Mouse (Mus musculus) forebrain, embryonic 16.5 days (tissue): ENCODE results near the gene Olfr164. TPM values are rescaled to one million over a fixed set of nuclear protein-coding genes. Genes with fewer than 3 reads are reported as not detected.

Experiments
- ATAC-seq: fragments of 200-750 bp; cut with Nextera tagmentation; 2 replicates; pipeline ENCODE4 v1.8.0; 2017; ENCODE audit warnings: mild to moderate bottlenecking, moderate library complexity
- H3K27ac ChIP-seq: fragments of 300-500 bp; sonication (generic); 2 replicates; pipeline ENCODE4 v1.5.1; 2014; ENCODE audit warnings: low read length, control low read depth
- H3K27me3 ChIP-seq: fragments of 300-500 bp; sonication (generic); replicated peaks from 2 replicates; pipeline ENCODE4 v1.6.1; 2014; ENCODE audit warnings: low read length; ENCODE audit not compliant: control insufficient read depth, insufficient read depth
- H3K36me3 ChIP-seq: fragments of 300-500 bp; sonication (generic); 2 replicates; pipeline ENCODE4 v1.6.1; 2014; ENCODE audit not compliant: control insufficient read depth, insufficient read depth
- H3K4me1 ChIP-seq: fragments of 300-500 bp; sonication (generic); replicated peaks from 2 replicates; pipeline ENCODE4 v1.6.1; 2014; ENCODE audit warnings: low read length; ENCODE audit not compliant: control insufficient read depth, insufficient read depth
- H3K4me2 ChIP-seq: fragments of 300-500 bp; sonication (generic); 2 replicates; pipeline ENCODE4 v1.6.1; 2014; ENCODE audit warnings: mild to moderate bottlenecking, low read length, control low read depth
- H3K4me3 ChIP-seq: fragments of 300-500 bp; sonication (generic); replicated peaks from 2 replicates; pipeline ENCODE4 v1.5.1; 2014; ENCODE audit warnings: mild to moderate bottlenecking, low read length, control low read depth
- H3K9ac ChIP-seq: fragments of 300-500 bp; sonication (generic); replicated peaks from 2 replicates; pipeline ENCODE4 v1.6.1; 2014; ENCODE audit warnings: low read depth, low read length, control low read depth
- H3K9me3 ChIP-seq: fragments of 300-500 bp; sonication (generic); 2 replicates; pipeline ENCODE4 v1.6.1; 2016; ENCODE audit warnings: low read length; ENCODE audit not compliant: control insufficient read depth
- WGBS: fragments of 180-500 bp; shearing (Covaris S2); extraction: QIAGEN DNeasy Blood & Tissue Kit; methylation state at CpG from one replicate; pipeline ENCODE4 v1.1.7; 2014; 5-methylcytosine and 5-hydroxymethylcytosine counted together
- polyA plus RNA-seq: library from polyadenylated mRNA; unstranded; fragments of >200 nt; fragmentation: Nextera tagmentation; extraction: Ambion mirVana; gene quantifications from 2 replicates; pipeline ENCODE4 v1.2.1, GENCODE M21; 2015

The Olfr164 gene
- not detected in 2 replicates for polyA plus RNA-seq

- 53% methylated on average over 1 of the region's 1 CpGs for WGBS
- no peak within 1 kb of the TSS for H3K4me2 ChIP-seq
- no peaks in the 10 kb centered on the region for H3K4me1 ChIP-seq
- no peak for ATAC-seq
- no peaks in the 10 kb centered on the region for H3K27me3 ChIP-seq
- no peaks in the 10 kb centered on the region for H3K36me3 ChIP-seq
- no peak within 1 kb of the TSS for H3K9ac ChIP-seq
- no peaks in the 10 kb centered on the region for H3K9me3 ChIP-seq
- H3K4me3 ChIP-seq = no peak within 1 kb of the TSS
- H3K27ac ChIP-seq = no peak within 1 kb of the TSS
Measured at GRCm38 (mm10) chr16:19313964-19314363, at the start of gene Olfr164. Olfr164 (minus strand) TSS chr16:19314064.

- ATAC-seq = no peak
- no peak overlapping the region for H3K27ac ChIP-seq
- 93% methylated on average over 6 of the region's 6 CpGs for WGBS
- H3K9me3 ChIP-seq = peaks cover 4% of the 10 kb centered on the region; the same call in 1 of the 2 replicates
- no peaks in the 10 kb centered on the region for H3K4me1 ChIP-seq
- no peak overlapping the region for H3K9ac ChIP-seq
- H3K36me3 ChIP-seq = no peaks in the 10 kb centered on the region
- H3K4me3 ChIP-seq = no peak overlapping the region
- no peaks in the 10 kb centered on the region for H3K27me3 ChIP-seq
- no peak overlapping the region for H3K4me2 ChIP-seq
Measured at GRCm38 (mm10) chr16:19349111-19349510, 35.2 kb upstream of the Olfr164 start.

GRCm38 (mm10) chr16:19263235-19263634, 50.6 kb downstream of the Olfr164 start:
- no peak overlapping the region for H3K4me2 ChIP-seq
- no peak overlapping the region for H3K27ac ChIP-seq
- ATAC-seq = no peak
- WGBS = 41% methylated on average over 1 of the region's 1 CpGs
- no peaks in the 10 kb centered on the region for H3K4me1 ChIP-seq
- no peaks in the 10 kb centered on the region for H3K27me3 ChIP-seq
- no peaks in the 10 kb centered on the region for H3K9me3 ChIP-seq
- no peaks in the 10 kb centered on the region for H3K36me3 ChIP-seq
- H3K4me3 ChIP-seq = no peak overlapping the region
- no peak overlapping the region for H3K9ac ChIP-seq

GRCm38 (mm10) chr16:19260780-19261179, 53.1 kb downstream of the Olfr164 start:
- no peak overlapping the region for H3K4me3 ChIP-seq
- no peaks in the 10 kb centered on the region for H3K9me3 ChIP-seq
- no peaks in the 10 kb centered on the region for H3K36me3 ChIP-seq
- no peaks in the 10 kb centered on the region for H3K4me1 ChIP-seq
- H3K9ac ChIP-seq = no peak overlapping the region
- no peaks in the 10 kb centered on the region for H3K27me3 ChIP-seq
- 74% methylated on average over 1 of the region's 1 CpGs for WGBS
- H3K27ac ChIP-seq = no peak overlapping the region
- ATAC-seq = no peak
- no peak overlapping the region for H3K4me2 ChIP-seq

GRCm38 (mm10) chr16:19245835-19246234, 68.0 kb downstream of the Olfr164 start:
- no peak for ATAC-seq
- Histone ChIP-seq H3K4me1 (no peaks in the 10 kb centered on the region), H3K9me3 (peaks cover 5% of the 10 kb centered on the region; the same call in 1 of the 2 replicates), H3K27me3 (no peaks in the 10 kb centered on the region), H3K4me2 (no peak overlapping the region), H3K36me3 (no peaks in the 10 kb centered on the region), H3K4me3 (no peak overlapping the region), H3K27ac (no peak overlapping the region), H3K9ac (no peak overlapping the region)
- WGBS = 83% methylated on average over 1 of the region's 1 CpGs

GRCm38 (mm10) chr16:19241539-19242025, 72.3 kb downstream of the Olfr164 start:
- H3K27me3 ChIP-seq = no peaks in the 10 kb centered on the region
- H3K4me3 ChIP-seq = no peak overlapping the region
- no peaks in the 10 kb centered on the region for H3K9me3 ChIP-seq
- no peak for ATAC-seq
- no peaks in the 10 kb centered on the region for H3K4me1 ChIP-seq
- no peak overlapping the region for H3K4me2 ChIP-seq
- H3K27ac ChIP-seq = no peak overlapping the region
- no peak overlapping the region for H3K9ac ChIP-seq
- no peaks in the 10 kb centered on the region for H3K36me3 ChIP-seq

GRCm38 (mm10) chr16:19240792-19241538, 72.9 kb downstream of the Olfr164 start:
- no peaks in the 10 kb centered on the region for H3K27me3 ChIP-seq
- H3K9ac ChIP-seq = no peak overlapping the region
- 85% methylated on average over 6 of the region's 6 CpGs for WGBS
- H3K4me2 ChIP-seq = no peak overlapping the region
- no peak for ATAC-seq
- H3K36me3 ChIP-seq = no peaks in the 10 kb centered on the region
- H3K27ac ChIP-seq = no peak overlapping the region
- H3K9me3 ChIP-seq = no peaks in the 10 kb centered on the region
- no peak overlapping the region for H3K4me3 ChIP-seq
- H3K4me1 ChIP-seq = no peaks in the 10 kb centered on the region

- H3K36me3 ChIP-seq = no peaks in the 10 kb centered on the region
- H3K27ac ChIP-seq = no peak overlapping the region
- H3K4me1 ChIP-seq = no peaks in the 10 kb centered on the region
- no peak for ATAC-seq
- H3K9ac ChIP-seq = no peak overlapping the region
- 89% methylated on average over 4 of the region's 4 CpGs for WGBS
- H3K4me3 ChIP-seq = no peak overlapping the region
- H3K27me3 ChIP-seq = no peaks in the 10 kb centered on the region
- H3K9me3 ChIP-seq = no peaks in the 10 kb centered on the region
- no peak overlapping the region for H3K4me2 ChIP-seq
Measured at GRCm38 (mm10) chr16:19236719-19237118, 77.1 kb downstream of the Olfr164 start.
